Mouse (Mus musculus) lung, postnatal 0 days (tissue): ENCODE data around the gene Phex.

Source experiments
- CTCF ChIP-seq: IDR thresholded peaks from 2 replicates; pipeline ENCODE4 v1.5.1; 2016; ENCODE audit warnings: antibody characterized with exemption, mild to moderate bottlenecking
- EP300 ChIP-seq: IDR thresholded peaks from 2 replicates; pipeline ENCODE4 v1.6.1; 2016; ENCODE audit warnings: antibody characterized with exemption, mild to moderate bottlenecking, control low read depth

- TF ChIP-seq CTCF (no peak), EP300 (peak; percentile 77)
Measured at GRCm38 (mm10) chrX:157180845-157181244, 234.3 kb downstream of the Phex start.
